Mouse (Mus musculus) spleen, adult 2 months (tissue): Measurements from ENCODE around the gene Dolk.

ENCODE experiments used
- CTCF ChIP-seq: fragments of 200-500 bp; IDR thresholded peaks from 2 replicates; pipeline ENCODE4 v1.5.1; 2011; ENCODE audit warnings: mild to moderate bottlenecking, inconsistent platforms; ENCODE audit not compliant: insufficient read depth, insufficient read length, insufficient replicate concordance; ENCODE audit errors: extremely low read depth
- POLR2A ChIP-seq: fragments of 200-500 bp; IDR thresholded peaks from 2 replicates; pipeline ENCODE4 v1.6.1; 2011; ENCODE audit warnings: low read depth, low read length, inconsistent platforms

GRCm38 (mm10) chr2:30316955-30317354 lies 30.8 kb upstream of the Dolk start:
- no peak for TF ChIP-seq POLR2A
- TF ChIP-seq CTCF: no peak
